Mouse (Mus musculus): Measurements from ENCODE around the gene Rasal2.

DNA sequence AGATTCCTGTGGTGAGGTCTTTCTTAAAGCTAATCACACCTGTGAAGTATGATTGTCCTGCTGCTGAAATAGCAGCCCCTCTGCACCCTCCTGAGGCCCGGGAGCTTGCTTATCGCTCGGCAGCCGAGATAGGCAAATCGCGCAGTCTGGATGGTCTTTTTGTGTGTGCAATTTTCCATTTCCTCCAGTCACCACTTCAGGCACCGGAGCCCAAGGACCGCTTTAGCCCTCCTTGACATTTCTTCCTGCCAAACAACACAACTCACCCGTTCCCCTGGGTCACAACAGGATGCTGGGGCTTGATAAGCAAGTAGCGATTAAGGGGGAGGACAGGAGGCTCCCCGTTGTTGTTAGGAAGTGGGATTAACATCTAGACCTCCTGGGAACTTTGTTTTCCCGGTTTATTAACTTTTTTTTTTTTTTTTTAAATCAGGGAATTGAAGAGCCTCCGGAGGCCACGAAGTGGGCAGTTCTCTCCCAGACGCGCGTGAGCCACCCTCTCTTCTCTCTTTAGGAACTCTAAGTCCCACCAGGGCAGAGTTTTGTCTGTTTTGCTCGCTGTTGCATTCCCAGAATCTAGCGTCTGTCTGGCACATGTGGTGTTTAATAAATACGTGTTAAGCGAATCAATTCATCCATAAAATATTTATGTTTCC, 37.7 kb upstream of the Rasal2 start:
- TF ChIP-seq CTCF (IDR thresholded peaks at IDR 0.05) (no peak), EP300 (IDR thresholded peaks at IDR 0.05) (no peak)
